Mouse (Mus musculus): ENCODE measurements at regions not wholly inside any gene's neighbourhood (a gene's known extent, or its start where the extent isn't known, plus 50 kb on each side); places are given as distances from the start of the nearest gene placed in this dataset.

DNA sequence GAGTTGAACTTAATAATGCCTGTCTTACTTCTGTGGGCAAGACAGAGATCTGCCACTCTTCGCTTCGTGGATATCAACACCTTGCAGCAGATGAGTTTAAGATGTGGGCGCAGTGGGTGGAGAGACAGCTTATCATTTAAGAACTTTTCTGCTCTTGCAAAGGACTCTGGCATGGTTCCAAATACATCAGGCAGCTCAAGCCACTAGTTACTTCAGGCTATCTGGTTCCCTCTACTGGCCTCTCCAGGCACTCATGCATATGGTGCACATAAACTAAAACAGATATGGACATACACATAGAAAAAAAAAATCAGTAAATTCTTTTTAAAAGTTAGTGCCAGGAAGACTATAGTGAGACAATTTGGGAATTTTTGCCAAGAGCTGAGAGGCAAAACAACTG is 560.5 kb upstream of the Sall1 start:
- TF ChIP-seq EP300 (IDR thresholded peaks at IDR 0.05; ENCODE audit: low read depth) (no peak), CTCF (IDR thresholded peaks at IDR 0.05; ENCODE audit: low read depth) (no peak)

Data from heart, postnatal 0 days (tissue).